Comparison of ENCODE assay signal across 13 mouse cellular contexts in the genomic region with DNA sequence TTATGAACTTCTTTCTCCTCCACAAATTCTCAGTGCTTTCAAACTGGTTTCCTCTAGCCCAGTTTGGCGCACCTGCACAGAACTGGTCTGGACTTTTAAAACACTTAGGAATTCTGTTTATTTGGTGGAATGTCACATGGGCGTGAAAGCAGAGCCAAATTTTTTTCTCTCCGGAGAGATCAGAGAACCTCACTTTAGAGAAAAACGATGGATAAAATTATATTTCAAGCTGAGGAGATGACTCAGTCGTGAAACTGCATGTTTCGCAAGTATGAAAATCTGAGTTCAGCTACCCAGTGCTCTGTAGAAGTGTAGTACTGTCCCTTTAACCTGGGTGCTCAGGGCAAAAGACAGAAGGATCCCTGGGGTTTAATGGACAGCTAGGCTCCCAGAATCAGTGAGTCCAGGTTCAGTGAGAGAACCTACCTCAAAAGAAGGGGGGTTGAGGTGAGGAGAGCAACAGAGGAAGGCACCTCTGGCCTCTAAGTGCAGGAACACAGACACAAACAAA. TPM values are rescaled to one million over a fixed set of nuclear protein-coding genes. Genes with fewer than 3 reads are reported as not detected.
A peak's percentile ranks its signal among the peaks of the same experiment; 100 is the strongest.
DNase-seq lines count a peak whose midpoint lies in the region; ATAC-seq and TF ChIP-seq lines count a peak whose summit lies in the region.
"Had no signal": no experiment of that assay in that cellular context is flagged by ENCODE, and none has a peak within 500 bp of the region (broad histone marks: within the 10 kb centered on the region; RNA-seq: fewer than 3 reads in every experiment).

No protein-coding gene starts in this region.

- TF ChIP-seq EP300 in lung, postnatal 0 days (IDR thresholded peaks at IDR 0.05), result no peak

- H3K27ac ChIP-seq in lung, postnatal 0 days (ENCODE audit: low read length), result 0 out of 2 replicates have a peak overlapping the region, but pooled peaks have one; percentile 43
- H3K27ac ChIP-seq in bone marrow macrophage, adult 2 months (ENCODE audit: insufficient read depth, low read depth, low read length), result peak overlapping the region; percentile 100
- H3K27ac ChIP-seq: forebrain, embryonic 10.5 days; stomach, embryonic 15.5 days had no signal

- 49% methylated on average over 6 of the region's 6 CpGs for WGBS in lung, postnatal 0 days
- 46% methylated on average over 6 of the region's 6 CpGs for WGBS in lung, adult 2 months

- H3K4me1 ChIP-seq in lung, postnatal 0 days (ENCODE audit: insufficient read depth, low read depth, low read length), result peaks cover 3% of the 10 kb centered on the region
- H3K4me1 ChIP-seq in lung, adult 2 months (ENCODE audit: control insufficient read depth, insufficient read depth, low read length), result peaks cover 5% of the 10 kb centered on the region
- H3K4me1 ChIP-seq in bone marrow macrophage, adult 2 months (ENCODE audit: control insufficient read depth, insufficient read depth, low read length), result peaks cover 15% of the 10 kb centered on the region

- H3K36me3 ChIP-seq in lung, postnatal 0 days (ENCODE audit: insufficient read depth, low read length), result no peaks in the 10 kb centered on the region
- H3K36me3 ChIP-seq in myocyte (ENCODE audit: control insufficient read depth, insufficient read depth), result no peaks in the 10 kb centered on the region
- H3K36me3 ChIP-seq: forebrain, embryonic 10.5 days; stomach, embryonic 15.5 days had no signal

- no peak overlapping the region for H3ac ChIP-seq in myocyte (ENCODE audit: control insufficient read depth, insufficient read length)

- DNase-seq in lung, postnatal 0 days (ENCODE audit: low spot score), result peak; percentile 36
- no peak for DNase-seq in lung, adult 2 months
- DNase-seq in kidney, adult 8-10 months, result peak; percentile 65 to 77
- DNase-seq in right cerebral cortex, postnatal 25 days, result no peak
- DNase-seq: cerebellum, adult 9-10 months; gastrocnemius, postnatal 14 days; thymus, postnatal 4 days had no signal

- no peaks in the 10 kb centered on the region for H3K27me3 ChIP-seq in lung, postnatal 0 days (replicated peaks; ENCODE audit: insufficient read depth, low read length)
- H3K27me3 ChIP-seq in myocyte (ENCODE audit: control insufficient read depth, insufficient read depth, insufficient read length), result no peaks in the 10 kb centered on the region
- H3K27me3 ChIP-seq: stomach, embryonic 15.5 days had no signal

- TF ChIP-seq POLR2A in lung, adult 2 months (IDR thresholded peaks at IDR 0.05; ENCODE audit: borderline replicate concordance, extremely low read depth, low read depth, low read length), result no peak
- no peak for TF ChIP-seq POLR2A in bone marrow macrophage, adult 2 months (IDR thresholded peaks at IDR 0.05; ENCODE audit: borderline replicate concordance, low read depth, low read length)
- no peak for TF ChIP-seq POLR2A in myocyte (IDR thresholded peaks at IDR 0.05; ENCODE audit: insufficient read length, low read depth)

- no peaks in the 10 kb centered on the region for H3K9me3 ChIP-seq in lung, postnatal 0 days (ENCODE audit: low read length)
- H3K9me3 ChIP-seq: forebrain, embryonic 10.5 days; stomach, embryonic 15.5 days had no signal

- no peak overlapping the region; the same call in 1 of the 2 replicates for H3K4me2 ChIP-seq in lung, postnatal 0 days (replicated peaks; ENCODE audit: low read depth, low read length)
- H3K4me2 ChIP-seq in myocyte (ENCODE audit: low read depth), result peak overlapping the region; percentile 79

- no peak for ATAC-seq in lung, postnatal 0 days
- no peak for ATAC-seq in frontal cortex, adult (ENCODE audit: low TSS enrichment)
- ATAC-seq: intestine, postnatal 0 days had no signal

- TF ChIP-seq CTCF in lung, postnatal 0 days (IDR thresholded peaks at IDR 0.05), result no peak
- TF ChIP-seq CTCF in lung, adult 2 months (IDR thresholded peaks at IDR 0.05; ENCODE audit: insufficient read depth, low read length), result no peak
- no peak for TF ChIP-seq CTCF in bone marrow macrophage, adult 2 months (IDR thresholded peaks at IDR 0.05; ENCODE audit: low read depth, low read length)

- no peak overlapping the region for H3K9ac ChIP-seq in lung, postnatal 0 days (replicated peaks; ENCODE audit: low read depth)
- H3K9ac ChIP-seq: stomach, embryonic 15.5 days had no signal

- no peak overlapping the region for H3K4me3 ChIP-seq in lung, postnatal 0 days (ENCODE audit: low read depth, low read length)
- H3K4me3 ChIP-seq in lung, adult 2 months (replicated peaks; ENCODE audit: extremely low read depth, low read depth, low read length), result no peak overlapping the region
- H3K4me3 ChIP-seq in bone marrow macrophage, adult 2 months (ENCODE audit: insufficient read depth, low read length), result peak overlapping the region; percentile 89
- no peak overlapping the region for H3K4me3 ChIP-seq in myocyte
- H3K4me3 ChIP-seq: forebrain, embryonic 10.5 days; stomach, embryonic 15.5 days had no signal

- H3K79me2 ChIP-seq in myocyte (ENCODE audit: control insufficient read depth, insufficient read depth), result peaks cover 84% of the 10 kb centered on the region

TF ChIP-seq in myocyte, 11 proteins besides CTCF, POLR2A, EP300 and RAD21:
- TF ChIP-seq REST (IDR thresholded peaks at IDR 0.05; ENCODE audit: insufficient read depth, insufficient read length), result no peak
- TF ChIP-seq USF1 (IDR thresholded peaks at IDR 0.05; ENCODE audit: low read depth), result no peak
- TF ChIP-seq E2F4 (IDR thresholded peaks at IDR 0.05; ENCODE audit: insufficient read depth), result no peak
- no peak for TF ChIP-seq CEBPB (IDR thresholded peaks at IDR 0.05; ENCODE audit: insufficient read depth, poor library complexity, severe bottlenecking)
- no peak for TF ChIP-seq MYOD1 (IDR thresholded peaks at IDR 0.05; ENCODE audit: control insufficient read depth in 1 of 3, insufficient read length in 2 of 3, low read depth in 2 of 3)
- no peak for TF ChIP-seq SRF (IDR thresholded peaks at IDR 0.05; ENCODE audit: control insufficient read depth, insufficient read length, low read depth)
- no peak for TF ChIP-seq TCF3 (IDR thresholded peaks at IDR 0.05; ENCODE audit: insufficient read length, low read depth)
- TF ChIP-seq TCF12 (IDR thresholded peaks at IDR 0.05; ENCODE audit: insufficient read depth, poor library complexity, severe bottlenecking), result no peak
- no peak for TF ChIP-seq MAX (IDR thresholded peaks at IDR 0.05; ENCODE audit: low read depth)
- no peak for TF ChIP-seq POLR2AphosphoS2 (IDR thresholded peaks at IDR 0.05; ENCODE audit: insufficient read length, low read depth)
- TF ChIP-seq MYOG (IDR thresholded peaks at IDR 0.05; ENCODE audit: control insufficient read depth in 1 of 3, insufficient read depth in 1 of 3, insufficient read length in 2 of 3, low read depth in 2 of 3), result no peak
TF ChIP-seq in myocyte: peak in this region for 0.

RNA-seq across cellular contexts. Expression of gene Atp6v1a, which starts 2.9 kb away (rescaled TPM):
- 77.7 and 87.3 TPM in 2 replicates for polyA plus RNA-seq in lung, postnatal 0 days (2015; fragmentation: Nextera tagmentation; extraction: Ambion mirVana)
- polyA plus RNA-seq in lung, adult 2 months (2012; rRNA removed), result 21.2 and 34.4 TPM in 2 replicates
- polyA plus RNA-seq in bone marrow macrophage, adult 2 months (2012; ENCODE audit: insufficient read depth, insufficient read length, missing spikeins), result 244 and 271 TPM in 2 replicates
- 28.7 TPM for polyA plus RNA-seq in myocyte (2012; fragmentation: generic; extraction: Trizol)

RNA-seq across cellular contexts. Expression of gene Naa50, which starts 3.1 kb away (rescaled TPM):
- polyA plus RNA-seq in lung, postnatal 0 days (2015; fragmentation: Nextera tagmentation; extraction: Ambion mirVana), result 30.0 and 34.7 TPM in 2 replicates
- polyA plus RNA-seq in lung, adult 2 months (2012; rRNA removed), result 8.3 and 9.3 TPM in 2 replicates
- 67.2 TPM in 2 replicates for polyA plus RNA-seq in bone marrow macrophage, adult 2 months (2012; ENCODE audit: insufficient read depth, insufficient read length, missing spikeins)
- 34.7 TPM for polyA plus RNA-seq in myocyte (2012; fragmentation: generic; extraction: Trizol)

RNA-seq across cellular contexts. Expression of gene Usf3, which starts 36.5 kb away (rescaled TPM):
- 2.4 and 2.5 TPM in 2 replicates for polyA plus RNA-seq in lung, postnatal 0 days (2015; fragmentation: Nextera tagmentation; extraction: Ambion mirVana)
- 6.8 and 10.9 TPM in 2 replicates for polyA plus RNA-seq in lung, adult 2 months (2012; rRNA removed)
- 13.6 and 18.4 TPM in 2 replicates for polyA plus RNA-seq in bone marrow macrophage, adult 2 months (2012; ENCODE audit: insufficient read depth, insufficient read length, missing spikeins)
- 3.5 TPM for polyA plus RNA-seq in myocyte (2012; fragmentation: generic; extraction: Trizol)

Comparison
In these comparisons a context has a peak if more than half of its experiments do, and no peak if none do; other contexts are left out.
1. DNase-seq: peak in lung, postnatal 0 days (single experiment) and kidney, adult 8-10 months (2 of 2); none in lung, adult 2 months (single experiment) and right cerebral cortex, postnatal 25 days (single experiment).